Mouse (Mus musculus) liver, embryonic 14.5 days (tissue): ENCODE measurements at regions not wholly inside any gene's neighbourhood (a gene's known extent, or its start where the extent isn't known, plus 50 kb on each side); places are given as distances from the start of the nearest gene placed in this dataset.

ENCODE experiments used
- CTCF ChIP-seq: IDR thresholded peaks from 2 replicates; pipeline ENCODE4 v1.5.1; 2016; ENCODE audit warnings: antibody characterized with exemption, low read depth, control low read depth
- EP300 ChIP-seq: IDR thresholded peaks from 2 replicates; pipeline ENCODE4 v1.6.1; 2016; ENCODE audit warnings: antibody characterized with exemption, low read depth

DNA sequence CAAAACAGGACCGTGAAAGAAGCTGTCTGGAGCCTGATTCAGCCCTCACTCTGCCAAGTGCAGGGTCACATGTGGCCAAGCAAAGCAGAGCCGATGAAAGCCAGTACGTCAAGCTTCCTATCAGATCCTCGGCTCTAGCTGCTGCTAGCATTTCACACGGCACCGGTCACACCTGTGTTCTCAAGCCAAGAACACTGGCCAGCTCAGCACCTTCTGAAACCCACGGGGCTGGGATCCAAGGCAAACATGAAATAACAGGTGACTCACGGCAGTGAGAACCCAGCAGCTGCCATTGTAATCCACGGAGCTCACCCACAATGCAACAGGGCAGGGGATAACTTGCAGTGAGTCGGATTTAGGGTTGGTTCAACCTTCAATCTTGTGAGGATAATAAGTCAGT is 427.3 kb upstream of the Jarid2 start:
- TF ChIP-seq CTCF: no peak
- no peak for TF ChIP-seq EP300
